Mouse (Mus musculus): ENCODE measurements around the gene Sarnp.

The Sarnp gene

GRCm38 (mm10) chr10:128891296-128892094 is 74.4 kb downstream of the Sarnp start, which contains the start of gene Gdf11:
TSS of gene Gdf11 (minus strand) at chr10:128891718.
- DNase-seq (ENCODE audit: low read depth): no peak

- no peak for DNase-seq (ENCODE audit: low read depth)
These were observed 75.1 kb downstream of the Sarnp start for GRCm38 (mm10) chr10:128892246-128892645.

DNA sequence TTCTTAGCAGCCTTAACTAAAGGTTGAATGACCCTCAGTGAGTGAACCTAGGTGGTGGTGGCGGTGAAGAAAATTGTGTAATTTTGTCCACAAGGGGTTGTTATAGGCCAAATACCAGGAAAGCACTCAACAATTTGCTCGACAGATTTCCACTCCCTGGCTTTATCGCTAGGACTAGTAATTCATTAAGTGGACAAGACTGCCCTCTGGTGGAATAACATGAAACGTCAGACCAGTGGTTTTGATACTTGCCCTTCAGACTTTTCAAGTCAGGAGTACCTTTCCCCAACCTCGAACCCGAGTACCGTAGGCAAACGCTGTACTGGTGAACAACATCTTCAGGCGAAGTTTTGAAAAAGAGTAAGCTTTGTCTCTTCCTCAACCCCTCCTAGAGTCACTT is 78.3 kb downstream of the Sarnp start:
- peak; percentile 91 for DNase-seq (ENCODE audit: low read depth)

GRCm38 (mm10) chr10:128895952-128896693 is 79.0 kb downstream of the Sarnp start:
- no peak for DNase-seq (ENCODE audit: low read depth)

GRCm38 (mm10) chr10:128896807-128897206 is 79.7 kb downstream of the Sarnp start:
- DNase-seq (ENCODE audit: low read depth): no peak

DNA sequence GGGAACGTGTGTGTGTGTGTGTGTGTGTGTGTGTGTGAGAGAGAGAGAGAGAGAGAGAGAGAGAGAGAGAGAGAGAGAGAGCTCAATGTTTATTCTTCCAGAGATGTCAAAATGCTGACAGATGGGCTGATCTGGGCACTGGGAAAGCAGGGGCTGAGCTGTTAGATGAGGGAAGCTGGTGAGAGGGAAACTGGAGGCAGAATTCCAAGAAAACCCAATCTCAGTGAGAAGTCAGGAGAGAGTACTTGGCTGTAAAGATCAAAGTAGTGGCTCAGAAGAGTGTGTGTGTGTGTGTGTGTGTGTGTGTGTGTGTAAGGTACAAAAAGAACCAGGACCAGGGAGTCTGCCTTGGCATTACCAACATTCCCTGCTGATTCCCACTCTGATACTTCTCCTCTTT is 80.4 kb downstream of the Sarnp start:
- DNase-seq (ENCODE audit: low read depth): no peak

- no peak for DNase-seq (ENCODE audit: low read depth)
These were observed 82.8 kb downstream of the Sarnp start for GRCm38 (mm10) chr10:128899759-128900490.

DNA sequence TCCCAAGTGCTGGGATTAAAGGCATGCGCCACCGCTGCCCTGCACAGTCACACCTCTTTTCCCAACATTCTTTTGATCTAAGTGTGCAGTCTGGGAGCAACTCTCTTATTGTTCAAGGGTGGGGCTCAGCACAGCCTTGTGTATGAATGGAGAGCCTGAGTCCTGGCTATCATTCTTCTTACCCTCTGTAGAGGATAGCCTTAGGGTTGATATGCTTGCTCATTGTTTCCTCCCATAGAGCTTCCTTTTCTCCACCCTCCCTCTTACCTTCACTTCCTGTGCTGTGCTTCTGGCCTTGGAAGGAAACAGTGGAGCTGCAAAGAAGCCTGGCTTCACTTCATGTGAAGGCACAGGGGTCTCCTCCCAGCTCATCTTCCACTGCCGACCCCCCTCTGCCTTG is 83.6 kb downstream of the Sarnp start, which contains the start of gene Cd63:
TSS of gene Cd63 (plus strand) at position 292 of the 400 bp plus-strand sequence.
- no peak for DNase-seq (ENCODE audit: low read depth)

DNA sequence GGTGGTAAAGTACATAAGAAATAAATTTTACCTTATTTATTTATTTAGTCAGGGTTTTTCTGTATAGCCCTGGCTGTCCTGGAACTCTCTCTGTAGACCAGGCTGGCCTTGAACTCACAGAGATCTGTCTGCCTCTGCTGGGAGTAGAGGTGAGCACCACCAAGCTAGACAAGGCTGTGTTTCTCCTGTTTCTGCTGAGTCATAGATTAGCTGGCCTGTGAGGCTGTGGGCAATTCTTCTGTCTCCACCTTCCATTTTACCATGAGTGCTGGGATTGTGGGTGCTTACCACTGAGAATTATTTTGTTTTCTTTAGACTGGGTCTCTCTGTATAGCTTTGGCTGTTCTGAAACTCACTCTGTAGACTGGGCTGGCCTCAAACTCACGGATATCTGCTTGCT is 84.3 kb downstream of the Sarnp start:
- no peak for DNase-seq (ENCODE audit: low read depth)

- DNase-seq (ENCODE audit: low read depth): no peak
These were observed 85.4 kb downstream of the Sarnp start for GRCm38 (mm10) chr10:128902409-128902988.

DNA sequence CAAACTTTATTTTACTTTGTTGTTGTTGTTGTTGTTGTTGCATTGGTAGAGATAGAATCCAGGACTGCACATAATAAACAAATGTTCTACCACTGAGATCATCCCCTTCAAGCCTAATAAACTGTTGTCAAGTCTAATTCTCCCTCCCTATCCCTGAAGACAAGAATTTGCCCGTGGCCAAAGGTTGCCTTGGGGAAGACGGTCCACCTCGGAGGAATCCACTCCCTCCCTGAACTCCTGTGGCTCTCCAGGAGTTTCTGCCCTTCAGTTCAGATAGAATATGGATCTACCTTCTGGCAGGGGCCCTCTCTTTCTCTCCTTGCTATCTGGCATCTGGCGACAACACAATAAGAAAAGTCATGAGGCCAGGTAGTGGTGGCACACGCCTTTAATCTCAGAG is 87.7 kb downstream of the Sarnp start:
- DNase-seq (ENCODE audit: low read depth): no peak

DNA sequence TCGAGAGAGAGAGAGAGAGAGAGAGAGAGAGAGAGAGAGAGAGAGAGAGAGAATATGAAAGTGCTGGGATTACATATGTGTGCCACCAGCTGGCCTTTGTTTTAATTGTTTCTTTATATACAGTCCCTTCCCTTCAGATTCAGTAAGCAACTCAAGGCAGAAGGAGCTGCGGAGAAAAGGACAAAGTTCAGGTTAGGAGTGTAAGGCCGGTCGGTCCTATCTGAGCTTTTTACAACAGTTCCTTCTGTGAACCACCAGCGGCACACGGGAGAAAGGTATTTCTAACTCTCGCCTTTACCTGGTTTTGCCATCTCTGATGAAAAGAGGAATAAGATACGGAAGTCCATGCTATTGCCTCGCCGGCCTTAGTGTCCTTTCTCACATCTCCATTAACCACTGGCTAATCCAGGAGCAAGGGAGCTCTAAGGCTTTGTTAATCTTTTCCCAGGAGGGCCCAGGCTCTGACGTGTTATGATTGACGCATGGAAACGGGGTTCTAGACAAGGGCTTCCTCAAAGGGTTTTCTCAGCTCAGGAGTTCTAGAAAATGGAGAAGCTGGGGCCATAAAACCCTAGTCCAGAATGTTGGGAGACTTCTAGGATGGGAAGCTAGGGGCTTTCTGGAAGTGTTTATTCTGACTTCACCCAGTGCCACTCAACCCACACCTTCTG is 91.8 kb downstream of the Sarnp start:
- no peak for DNase-seq (ENCODE audit: low read depth)

DNA sequence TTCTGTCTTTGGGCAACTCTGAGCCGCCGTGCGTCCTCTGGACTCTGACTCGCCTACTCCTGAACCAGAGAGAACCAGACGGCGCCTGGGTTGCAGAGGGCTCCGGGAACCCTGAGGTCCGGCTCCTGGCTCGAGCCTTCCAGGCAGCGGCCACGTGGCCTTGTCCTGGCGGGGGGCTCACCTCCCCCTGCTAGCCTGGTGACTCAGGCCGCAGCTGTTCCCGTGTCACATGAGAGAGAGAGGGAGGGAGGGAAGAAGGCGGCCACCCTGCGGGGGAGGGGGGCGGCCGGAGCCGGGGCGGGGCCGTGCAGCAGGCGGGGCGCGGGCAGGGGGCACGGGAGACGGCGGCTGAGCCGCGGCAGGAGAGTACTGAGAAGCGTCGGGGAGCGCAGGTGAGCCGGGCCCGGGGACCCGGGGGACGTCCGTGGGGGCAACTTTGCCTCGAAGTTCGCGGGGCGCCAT is 92.5 kb downstream of the Sarnp start:
- DNase-seq (ENCODE audit: low read depth): no peak

DNA sequence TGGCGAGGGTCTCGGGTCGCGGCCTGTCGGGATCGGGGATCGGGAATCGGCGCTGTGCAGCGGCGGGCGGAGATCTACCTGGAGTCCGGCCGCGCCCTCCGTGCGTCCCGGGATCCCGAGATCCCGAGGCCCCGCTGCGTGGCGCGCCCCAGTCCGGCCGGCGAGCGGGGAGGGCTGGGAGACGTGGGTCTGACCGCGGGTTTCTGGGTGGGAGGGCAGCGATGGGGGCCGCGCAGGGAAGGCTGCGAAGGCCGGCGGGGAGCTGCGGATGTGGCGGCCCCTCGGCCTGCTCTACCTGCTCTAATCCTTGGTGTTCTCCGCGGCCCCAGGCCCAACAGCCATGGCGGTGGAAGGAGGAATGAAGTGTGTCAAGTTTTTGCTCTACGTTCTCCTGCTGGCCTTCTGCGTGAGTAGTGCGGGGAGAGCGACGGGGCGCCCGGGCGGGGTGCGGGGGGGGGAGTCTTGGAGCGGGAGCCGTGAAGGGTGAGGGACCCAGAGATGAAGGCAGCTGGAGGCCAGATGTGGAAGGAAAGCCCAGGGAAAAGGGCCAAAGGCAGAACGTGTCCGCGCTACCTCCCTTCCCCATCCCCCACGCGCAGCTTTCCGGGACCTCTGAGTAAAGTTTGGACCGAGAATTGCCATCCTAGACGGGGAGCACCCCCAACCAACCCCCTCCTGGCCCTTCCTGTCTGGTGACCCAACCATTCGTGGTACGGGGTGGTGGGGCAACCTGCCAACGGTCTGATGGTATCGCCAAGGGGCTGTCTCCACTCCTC is 93.1 kb downstream of the Sarnp start:
- DNase-seq (ENCODE audit: low read depth): no peak

DNA sequence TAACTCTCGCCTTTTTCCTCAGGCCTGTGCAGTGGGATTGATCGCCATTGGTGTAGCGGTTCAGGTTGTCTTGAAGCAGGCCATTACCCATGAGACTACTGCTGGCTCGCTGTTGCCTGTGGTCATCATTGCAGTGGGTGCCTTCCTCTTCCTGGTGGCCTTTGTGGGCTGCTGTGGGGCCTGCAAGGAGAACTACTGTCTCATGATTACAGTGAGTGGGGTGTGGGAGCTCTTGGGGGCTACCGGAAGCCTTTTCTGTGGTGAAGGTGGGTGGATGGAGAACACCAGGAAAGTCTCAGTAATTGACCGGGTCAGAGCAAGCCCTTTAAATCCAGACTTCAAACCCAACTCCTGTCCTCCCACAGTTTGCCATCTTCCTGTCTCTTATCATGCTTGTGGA is 94.3 kb downstream of the Sarnp start:
- DNase-seq (ENCODE audit: low read depth): no peak

DNA sequence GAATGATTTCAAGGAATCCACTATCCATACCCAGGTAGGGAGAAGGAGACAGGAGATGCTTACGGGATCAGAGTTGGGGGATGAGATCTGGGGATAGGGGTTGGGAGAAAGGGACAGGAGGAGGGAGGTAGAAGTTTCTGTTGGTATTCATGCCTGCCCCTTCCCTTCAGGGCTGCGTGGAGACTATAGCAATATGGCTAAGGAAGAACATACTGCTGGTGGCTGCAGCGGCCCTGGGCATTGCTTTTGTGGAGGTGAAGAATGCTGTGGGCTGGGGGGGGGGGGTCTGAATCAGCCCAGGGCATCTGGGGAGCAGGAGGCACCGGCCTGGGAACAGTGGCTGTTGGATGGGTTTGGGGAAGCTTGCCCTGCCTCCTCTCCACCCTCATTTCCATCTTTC is 95.1 kb downstream of the Sarnp start:
- DNase-seq (ENCODE audit: low read depth): no peak

DNA sequence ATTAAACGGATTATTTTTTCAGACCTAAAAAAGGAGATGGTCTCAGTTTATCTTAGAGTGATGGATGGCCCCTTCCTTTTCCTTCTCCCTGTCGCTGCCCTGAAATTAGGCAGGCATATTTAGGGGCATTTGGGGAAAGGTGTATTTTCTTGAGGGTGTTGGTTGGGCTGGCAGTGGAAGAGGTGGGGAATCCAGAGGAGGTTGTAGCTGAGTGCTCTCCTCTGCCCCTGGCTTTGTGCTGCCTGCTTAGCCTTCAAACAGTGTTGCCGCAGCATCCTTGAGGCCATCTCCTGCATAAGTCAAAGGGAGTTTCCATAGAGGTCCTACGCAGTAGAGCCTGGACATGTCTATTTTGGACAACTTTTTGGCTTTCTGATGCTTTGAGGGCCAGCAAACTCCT is 95.7 kb downstream of the Sarnp start:
- no peak for DNase-seq (ENCODE audit: low read depth)

GRCm38 (mm10) chr10:128913219-128913618 is 96.1 kb downstream of the Sarnp start:
- peak; percentile 78 for DNase-seq (ENCODE audit: low read depth)

DNA sequence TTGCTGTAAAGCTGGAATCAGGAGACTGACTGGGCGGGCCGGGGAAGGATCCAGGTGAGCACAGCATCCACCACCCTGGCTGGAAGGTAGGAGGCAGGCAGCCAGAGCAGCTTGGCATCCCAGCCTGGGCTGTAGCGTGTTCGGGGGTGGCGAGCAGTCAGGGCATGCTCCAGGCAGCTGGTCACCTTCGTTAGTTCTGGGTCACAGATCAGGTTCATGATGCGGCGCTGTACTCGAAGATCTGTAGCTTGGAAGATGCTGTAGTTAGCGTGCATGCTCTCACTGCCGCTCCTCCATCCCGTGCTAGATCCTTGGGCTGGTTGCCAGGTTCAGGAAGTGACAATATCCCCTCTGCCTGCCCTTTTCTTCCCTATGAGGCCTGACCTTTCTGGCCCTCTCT is 96.6 kb downstream of the Sarnp start:
- DNase-seq (ENCODE audit: low read depth): no peak

DNA sequence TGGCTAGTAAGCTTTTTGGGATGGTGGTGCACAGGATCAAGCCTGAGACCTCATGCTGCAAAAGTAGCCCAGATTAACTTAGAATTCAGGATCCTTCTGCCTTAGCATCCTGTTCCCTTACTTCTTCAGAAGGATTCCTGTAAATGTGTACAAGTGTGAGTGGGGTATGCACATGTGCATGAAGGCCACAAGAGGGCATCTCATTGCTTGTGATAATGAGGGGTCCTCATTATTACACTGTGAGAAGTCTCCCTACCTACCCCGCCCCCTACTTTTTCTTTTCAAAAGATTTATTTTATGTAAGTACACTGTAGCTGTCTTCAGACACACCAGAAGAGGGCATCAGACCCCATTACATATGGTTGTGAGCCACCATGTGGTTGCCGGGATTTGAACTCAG is 98.4 kb downstream of the Sarnp start:
- no peak for DNase-seq (ENCODE audit: low read depth)

- no peak for DNase-seq (ENCODE audit: low read depth)
These were observed 99.5 kb downstream of the Sarnp start for GRCm38 (mm10) chr10:128916665-128917064.
